Mouse (Mus musculus): ENCODE measurements around the gene Mcm3ap.

DNA sequence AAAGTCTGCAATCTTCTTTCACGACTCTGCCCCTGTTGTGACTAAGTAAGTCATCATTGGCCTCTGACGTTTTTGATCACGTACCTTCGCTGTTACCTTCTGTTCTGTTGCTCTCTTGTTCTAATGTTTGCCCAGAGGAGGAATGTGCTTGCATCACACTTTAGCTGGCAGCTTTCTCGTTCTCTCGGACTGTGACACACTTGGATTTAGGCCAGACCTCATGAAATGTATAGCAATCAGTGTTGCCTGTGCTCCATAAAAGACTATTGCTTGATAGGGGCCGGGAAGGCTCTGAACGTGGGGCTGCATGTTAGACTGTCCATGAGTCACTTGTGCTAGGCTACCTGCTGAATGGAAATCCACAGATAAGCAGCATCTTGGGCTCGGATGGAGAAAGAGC, 68.9 kb downstream of the Mcm3ap start:
- no peak for TF ChIP-seq CTCF (conservative IDR thresholded peaks at IDR 0.05; ENCODE audit: low read length)
- no peak for TF ChIP-seq POU5F1 (IDR thresholded peaks at IDR 0.05; ENCODE audit: borderline replicate concordance, low read length)
- no peak for TF ChIP-seq NANOG (IDR thresholded peaks at IDR 0.05; ENCODE audit: borderline replicate concordance, low read length)
